Mouse (Mus musculus): ENCODE results near the gene Oas1e.

The Oas1e gene

DNA sequence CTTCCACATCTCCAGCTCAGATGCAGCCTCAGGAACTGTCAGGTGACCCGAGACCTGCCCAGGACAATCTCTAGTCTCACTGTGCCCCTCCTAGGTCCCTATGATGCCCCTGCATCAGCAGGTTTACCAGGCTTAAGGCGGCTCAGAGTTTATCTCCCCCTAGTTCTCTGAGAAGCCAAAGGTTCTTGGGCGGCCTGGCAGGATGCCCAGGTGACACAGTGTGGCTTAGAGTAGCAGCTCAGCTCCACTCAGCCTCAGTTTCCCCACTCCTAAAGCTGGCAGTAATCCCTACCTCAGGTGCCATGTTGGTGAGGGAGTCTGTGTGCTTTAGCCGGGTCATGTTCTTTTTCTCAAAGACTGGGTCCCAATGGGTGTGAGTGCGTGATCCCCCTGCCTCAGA, 18.5 kb downstream of the Oas1e start:
- no peak for DNase-seq (ENCODE audit: low spot score)

GRCm38 (mm10) chr5:120775287-120775985, 19.9 kb downstream of the Oas1e start:
- DNase-seq (ENCODE audit: low spot score), result no peak

GRCm38 (mm10) chr5:120769396-120769795, 25.9 kb downstream of the Oas1e start:
- DNase-seq (ENCODE audit: low spot score), result no peak

DNA sequence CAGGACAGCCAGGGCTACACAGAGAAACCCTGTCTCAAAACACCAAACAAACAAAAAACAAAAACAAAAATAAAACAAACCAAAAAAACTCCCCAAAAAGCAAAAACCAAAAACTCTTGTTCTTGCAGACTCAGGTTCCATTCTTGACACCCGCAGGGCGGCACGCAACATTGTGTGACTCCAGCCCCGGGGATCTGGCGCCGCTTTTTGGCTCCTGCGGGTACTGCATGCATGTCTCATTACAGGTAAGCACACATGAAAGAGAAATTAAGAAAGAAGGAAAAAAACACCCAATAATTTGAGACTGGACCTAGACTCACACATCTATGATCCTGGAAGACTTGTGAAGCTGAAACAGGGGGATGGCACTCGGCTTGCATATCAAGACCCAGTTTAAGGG, 30.3 kb downstream of the Oas1e start:
- DNase-seq (ENCODE audit: low spot score), result no peak

GRCm38 (mm10) chr5:120761901-120762300, 33.4 kb downstream of the Oas1e start:
- DNase-seq (ENCODE audit: low spot score), result no peak

DNA sequence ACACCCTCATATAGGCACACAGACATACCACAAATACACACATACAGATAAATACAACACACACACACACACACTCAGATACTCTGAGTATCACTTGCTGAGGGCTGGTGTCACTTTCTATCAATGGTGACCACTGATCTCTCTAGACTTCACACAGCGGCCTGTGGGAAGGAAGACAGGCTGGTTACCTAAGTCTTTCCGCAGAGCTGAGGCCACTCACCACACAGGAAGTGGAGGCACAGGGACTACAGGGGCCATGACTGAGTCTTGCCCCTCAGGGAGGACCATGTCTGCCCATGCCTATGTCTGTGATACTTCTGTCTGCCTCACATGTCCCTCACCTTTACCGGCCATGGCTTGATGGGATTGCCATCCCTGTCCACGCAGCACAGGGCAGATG, 41.1 kb downstream of the Oas1e start:
- DNase-seq (ENCODE audit: low spot score), result no peak

DNA sequence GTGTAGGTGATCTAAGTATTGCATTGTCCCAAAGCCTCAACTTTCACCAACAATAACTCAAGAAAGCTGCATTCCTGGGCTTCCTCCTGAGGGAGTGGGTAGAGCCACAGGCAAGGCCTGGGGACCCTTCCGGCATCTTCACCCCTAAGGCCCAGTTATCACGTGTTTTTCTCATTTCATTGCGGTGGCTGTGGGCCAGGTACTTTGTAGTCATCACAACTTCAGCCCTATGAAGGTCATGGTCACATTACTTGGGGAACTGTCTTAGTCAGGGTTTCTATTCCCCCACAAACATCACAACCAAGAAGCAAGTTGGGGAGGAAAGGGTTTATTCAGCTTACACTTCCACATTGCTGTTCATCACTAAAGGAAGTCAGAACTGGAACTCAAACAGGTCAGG, 42.5 kb downstream of the Oas1e start:
- DNase-seq (ENCODE audit: low spot score), result no peak

DNA sequence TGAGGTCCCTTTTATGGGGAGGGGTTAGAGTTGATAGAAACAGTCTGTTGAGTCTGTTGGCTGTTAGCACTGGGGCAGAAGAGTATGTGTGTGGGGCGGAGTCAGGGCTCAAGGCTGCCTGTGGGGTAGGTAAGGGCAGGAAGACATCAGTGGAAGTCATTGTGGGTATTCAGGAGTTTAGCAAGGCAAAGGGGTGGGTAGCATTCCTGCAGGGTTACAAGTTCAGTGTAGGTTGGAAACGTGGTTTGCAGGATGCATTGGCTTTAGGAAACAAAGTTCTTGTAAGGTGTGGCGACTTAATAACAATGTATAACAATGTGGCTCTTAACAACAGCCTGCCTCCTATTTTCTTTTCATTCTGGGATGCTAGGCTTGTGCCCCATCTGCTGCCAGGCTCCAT, 44.1 kb downstream of the Oas1e start:
- no peak for DNase-seq (ENCODE audit: low spot score)

- DNase-seq (ENCODE audit: low spot score), result no peak
Observed at GRCm38 (mm10) chr5:120749688-120750087, 45.6 kb downstream of the Oas1e start, which contains the start of gene Oas2. Oas2 (minus strand) TSS chr5:120749853.

DNA sequence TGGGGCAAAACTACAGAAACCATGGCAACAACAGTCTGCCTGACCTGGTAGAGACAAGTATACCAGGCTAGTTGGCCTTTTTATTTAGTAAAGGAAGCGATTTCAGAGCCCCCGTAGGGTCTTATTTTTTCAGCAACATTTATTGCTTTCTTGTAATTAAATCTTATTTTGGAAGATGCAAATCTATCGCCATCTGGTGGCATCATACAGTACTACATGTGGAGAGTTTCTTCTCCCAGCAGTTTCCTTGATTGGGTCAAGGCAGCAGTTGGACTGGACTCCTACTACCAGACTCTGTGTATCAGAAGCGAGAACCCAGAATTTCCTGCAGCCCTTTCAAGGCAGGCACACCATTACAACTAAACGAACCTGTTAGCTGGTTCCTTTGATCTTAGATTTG, 48.9 kb downstream of the Oas1e start:
- peak; percentile 19 for DNase-seq (ENCODE audit: low spot score)

DNA sequence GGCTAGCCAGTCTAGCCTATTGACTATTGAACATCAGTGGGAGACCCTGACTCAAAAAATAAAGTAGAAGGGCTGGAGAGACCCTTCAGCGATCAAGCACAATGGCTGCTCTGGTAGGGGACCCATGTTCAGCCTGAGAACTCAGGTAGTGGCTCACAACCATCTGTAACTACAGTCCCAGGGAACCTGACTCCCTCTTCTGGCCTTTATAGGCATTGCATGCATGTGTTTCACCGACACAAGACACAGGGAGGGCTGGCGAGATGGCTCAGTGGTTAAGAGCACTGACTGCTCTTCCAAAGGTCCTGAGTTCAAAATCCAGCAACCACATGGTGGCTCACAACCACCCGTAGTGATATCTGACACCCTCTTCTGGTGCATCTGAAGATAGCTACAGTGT, 53.2 kb downstream of the Oas1e start:
- no peak for DNase-seq (ENCODE audit: low spot score)

Measured in urinary bladder, postnatal 25 days (tissue).